8 mouse cellular contexts compared by ENCODE assay signal in the genomic region with DNA sequence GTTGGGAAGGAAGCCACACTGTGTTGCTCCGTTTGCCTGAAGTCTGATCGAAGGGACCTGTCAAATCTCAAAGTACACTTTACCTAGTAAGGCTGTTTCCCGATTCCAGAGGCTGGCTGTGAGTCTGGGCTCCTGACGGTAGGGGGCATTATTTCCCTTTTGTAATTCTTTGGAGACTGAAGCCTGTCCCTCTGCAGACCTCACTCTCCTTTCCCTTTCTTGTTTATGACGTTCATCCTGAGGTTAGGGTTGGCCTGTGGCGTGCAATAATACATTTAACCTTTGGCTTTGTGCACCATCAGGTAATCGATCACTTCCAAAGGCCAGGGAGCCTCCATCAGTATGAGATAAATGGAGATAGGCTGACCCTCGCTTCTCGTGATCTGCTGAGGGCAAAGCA. TPM values are rescaled to one million over a fixed set of nuclear protein-coding genes. Genes with fewer than 3 reads are reported as not detected.
A peak's percentile ranks its signal among the peaks of the same experiment; 100 is the strongest.
DNase-seq lines count a peak whose midpoint lies in the region; ATAC-seq and TF ChIP-seq lines count a peak whose summit lies in the region.

No protein-coding gene starts in this region.

- 7% methylated on average over 9 of the region's 9 CpGs for WGBS in lung, embryonic 14.5 days

- no peak for ATAC-seq in lung, embryonic 14.5 days (ENCODE audit: insufficient read depth)

- no peaks in the 10 kb centered on the region for H3K36me3 ChIP-seq in ES-E14 (ENCODE audit: control insufficient read depth, insufficient read depth, low read length, poor library complexity, severe bottlenecking)
- H3K36me3 ChIP-seq in lung, embryonic 14.5 days (ENCODE audit: insufficient read depth): no peaks in the 10 kb centered on the region

- intact Hi-C loops in heart, postnatal 36 days (cut with DNase I): loop anchor here (1.0 to 5.0 kb wide), 3 partner anchors 283 to 602 kb away; no protein-coding TSS in a partner anchor

- H3K27me3 ChIP-seq in lung, embryonic 14.5 days (ENCODE audit: insufficient read depth, low read length): no peaks in the 10 kb centered on the region

- TF ChIP-seq CTCF in lung, embryonic 14.5 days (IDR thresholded peaks at IDR 0.05; ENCODE audit: low read depth): peak; percentile 80

- peak overlapping the region; percentile 31; the same call in 1 of the 2 replicates for H3K4me2 ChIP-seq in lung, embryonic 14.5 days

- H3K4me1 ChIP-seq in ES-E14 (ENCODE audit: control insufficient read depth in 2 of 2, insufficient read depth in 2 of 2, low read length in 2 of 2, poor library complexity in 1 of 2): no peaks in the 10 kb centered on the region
- no peaks in the 10 kb centered on the region for H3K4me1 ChIP-seq in lung, embryonic 14.5 days (ENCODE audit: insufficient read depth)

- H3K9ac ChIP-seq in ES-E14 (ENCODE audit: insufficient read depth, low read depth, low read length, poor library complexity, severe bottlenecking): no peak overlapping the region
- H3K9ac ChIP-seq in lung, embryonic 14.5 days: no peak overlapping the region

- DNase-seq in ES-E14 (ENCODE audit: low read depth, low spot score): peak; percentile 51
- DNase-seq in adrenal gland, postnatal 10 days: peak; percentile 70
- DNase-seq in embryo, embryonic 9.5 days (ENCODE audit: extremely low spot score): peak; percentile 81
- peak; percentile 37 to 38 for DNase-seq in heart, postnatal 36 days
- peak; percentile 41 to 71 for DNase-seq in layer of hippocampus, adult 8-10 months (ENCODE audit: low spot score in 2 of 2)
- peak; percentile 86 for DNase-seq in lung, embryonic 14.5 days
- peak; percentile 72 to 83 for DNase-seq in right cerebral cortex, adult 2 months (ENCODE audit: low spot score in 2 of 2)
- no peak for DNase-seq in natural killer cell, adult 2 months (ENCODE audit: low spot score in 2 of 2)

- H3K9me3 ChIP-seq in ES-E14 (ENCODE audit: control insufficient read depth, insufficient read depth, low read depth, low read length): no peaks in the 10 kb centered on the region
- H3K9me3 ChIP-seq in lung, embryonic 14.5 days (ENCODE audit: low read depth, low read length): no peaks in the 10 kb centered on the region

- H3K27ac ChIP-seq in ES-E14 (ENCODE audit: insufficient read depth, low read depth, low read length, poor library complexity, severe bottlenecking): no peak overlapping the region
- H3K27ac ChIP-seq in lung, embryonic 14.5 days (ENCODE audit: low read depth): no peak overlapping the region

- H3K4me3 ChIP-seq in ES-E14 (ENCODE audit: insufficient read depth in 1 of 2, low read depth in 1 of 2, low read length in 2 of 2, poor library complexity in 1 of 2, severe bottlenecking in 1 of 2): no peak overlapping the region
- H3K4me3 ChIP-seq in lung, embryonic 14.5 days (ENCODE audit: low read depth, low read length): no peak overlapping the region

- in situ Hi-C loops in ES-E14 (cut with MboI; ENCODE audit: low sequenced_read_pairs in 2 of 2, unreplicated experiment in 2 of 2): loop anchor here (10.0 to 25.0 kb wide), 2 partner anchors 578 to 601 kb away; no protein-coding TSS in a partner anchor

TF ChIP-seq in ES-E14, 5 proteins besides CTCF, POLR2A, EP300 and RAD21:
- peak; percentile 89 for TF ChIP-seq ZC3H11A (IDR thresholded peaks at IDR 0.05; ENCODE audit: borderline replicate concordance, low read depth, low read length)
- no peak for TF ChIP-seq ZNF384 (IDR thresholded peaks at IDR 0.05; ENCODE audit: low read depth, low read length)
- no peak for TF ChIP-seq HCFC1 (IDR thresholded peaks at IDR 0.05; ENCODE audit: borderline replicate concordance, insufficient read depth, low read length)
- no peak for TF ChIP-seq CHD2 (IDR thresholded peaks at IDR 0.05; ENCODE audit: low read depth, low read length)
- no peak for TF ChIP-seq MAFK (IDR thresholded peaks at IDR 0.05; ENCODE audit: insufficient read depth, low read depth, low read length)
TF ChIP-seq in ES-E14: peak in this region for 1.

RNA-seq across cellular contexts. Expression of a gene that starts 48.8 kb away (rescaled TPM):
- 40.1 and 40.2 TPM in 2 replicates for total RNA-seq in ES-E14 (2012; rRNA removed)
- total RNA-seq in adrenal gland, postnatal 10 days (2021): 10 to 100 TPM; 24.2 to 30.1 TPM
- 10 to 100 TPM; 16.9 to 17.5 TPM for total RNA-seq in heart, postnatal 36 days (2021)
- 10 to 100 TPM; 36.7 to 46.5 (median 44.0) TPM for total RNA-seq in layer of hippocampus, adult 8-10 months (2022)
- polyA plus RNA-seq in lung, embryonic 14.5 days (2014; fragmentation: Nextera tagmentation; extraction: Ambion mirVana): 11.3 and 11.5 TPM in 2 replicates

Comparison
In these comparisons a context has a peak if more than half of its experiments do, and no peak if none do; other contexts are left out.
1. DNase-seq: peak in ES-E14 (single experiment), adrenal gland, postnatal 10 days (single experiment), embryo, embryonic 9.5 days (single experiment), heart, postnatal 36 days (2 of 2), layer of hippocampus, adult 8-10 months (2 of 2), lung, embryonic 14.5 days (single experiment) and right cerebral cortex, adult 2 months (2 of 2); none in natural killer cell, adult 2 months (0 of 2).